Mouse (Mus musculus) hindbrain, embryonic 14.5 days (tissue): Measurements from ENCODE around the gene Thoc6. TPM values are rescaled to one million over a fixed set of nuclear protein-coding genes. Genes with fewer than 3 reads are reported as not detected.

Experiments
- ATAC-seq: fragments of 200-750 bp; cut with Nextera tagmentation; 2 replicates; pipeline ENCODE4 v1.8.0; 2017; ENCODE audit warnings: moderate number of reproducible peaks, mild to moderate bottlenecking, moderate TSS enrichment, moderate library complexity; ENCODE audit not compliant: low FRiP score
- DNase-seq: peaks from one replicate; pipeline ENCODE4 v3.0.0-alpha.2; 2015; ENCODE audit warnings: low spot score
- H3K27ac ChIP-seq: fragments of 300-500 bp; sonication (generic); 2 replicates; pipeline ENCODE4 v1.5.1; 2014; ENCODE audit warnings: mild to moderate bottlenecking, moderate library complexity
- H3K27me3 ChIP-seq: fragments of 300-500 bp; sonication (generic); 2 replicates; pipeline ENCODE4 v1.6.1; 2014; ENCODE audit warnings: mild to moderate bottlenecking, low read length, mixed read lengths; ENCODE audit not compliant: control insufficient read depth, insufficient read depth
- H3K36me3 ChIP-seq: fragments of 300-500 bp; sonication (generic); replicated peaks from 2 replicates; pipeline ENCODE4 v1.6.1; 2014; ENCODE audit not compliant: control insufficient read depth, insufficient read depth
- H3K4me1 ChIP-seq: fragments of 300-500 bp; sonication (generic); replicated peaks from 2 replicates; pipeline ENCODE4 v1.6.1; 2014; ENCODE audit warnings: antibody characterized with exemption, low read length, mixed read lengths; ENCODE audit not compliant: control insufficient read depth, insufficient read depth
- H3K4me2 ChIP-seq: fragments of 300-500 bp; sonication (generic); replicated peaks from 2 replicates; pipeline ENCODE4 v1.6.1; 2014; ENCODE audit warnings: mild to moderate bottlenecking, moderate library complexity
- H3K4me3 ChIP-seq: fragments of 300-500 bp; sonication (generic); replicated peaks from 2 replicates; pipeline ENCODE4 v1.5.1; 2014; ENCODE audit warnings: mild to moderate bottlenecking, low read length
- H3K9ac ChIP-seq: fragments of 300-500 bp; sonication (generic); 2 replicates; pipeline ENCODE4 v1.6.1; 2014
- H3K9me3 ChIP-seq: fragments of 300-500 bp; sonication (generic); 2 replicates; pipeline ENCODE4 v1.6.1; 2016; ENCODE audit warnings: low read length; ENCODE audit not compliant: control insufficient read depth
- WGBS: fragments of 180-500 bp; shearing (Covaris S2); extraction: QIAGEN DNeasy Blood & Tissue Kit; methylation state at CpG from one replicate; pipeline ENCODE4 v1.1.7; 2014; 5-methylcytosine and 5-hydroxymethylcytosine counted together
- polyA plus RNA-seq: library from polyadenylated mRNA; unstranded; fragments of >200 nt; fragmentation: Nextera tagmentation; extraction: Ambion mirVana; gene quantifications from 2 replicates; pipeline ENCODE4 v1.2.1, GENCODE M21; 2014

Gene Thoc6
- polyA plus RNA-seq, 1 experiment from 2014 or later = 40.0 TPM

- peaks cover 42% of the 10 kb centered on the region for H3K27me3 ChIP-seq
- H3K27ac ChIP-seq = no peak overlapping the region; the same call in 1 of the 2 replicates
- ATAC-seq (peak; percentile 97), DNase-seq (peak; percentile 84)
- H3K36me3 ChIP-seq = no peaks in the 10 kb centered on the region
- no peaks in the 10 kb centered on the region for H3K9me3 ChIP-seq
- WGBS = 1% methylated on average over 28 of the region's 28 CpGs
- peak overlapping the region; percentile 83 for H3K4me3 ChIP-seq
- peak overlapping the region; percentile 97 for H3K4me2 ChIP-seq
- H3K9ac ChIP-seq = peak overlapping the region; percentile 67
- H3K4me1 ChIP-seq = no peaks in the 10 kb centered on the region; the same call in 1 of the 2 replicates
These were observed 26.4 kb upstream of the Thoc6 start for GRCm38 (mm10) chr17:23700079-23700478.

DNA sequence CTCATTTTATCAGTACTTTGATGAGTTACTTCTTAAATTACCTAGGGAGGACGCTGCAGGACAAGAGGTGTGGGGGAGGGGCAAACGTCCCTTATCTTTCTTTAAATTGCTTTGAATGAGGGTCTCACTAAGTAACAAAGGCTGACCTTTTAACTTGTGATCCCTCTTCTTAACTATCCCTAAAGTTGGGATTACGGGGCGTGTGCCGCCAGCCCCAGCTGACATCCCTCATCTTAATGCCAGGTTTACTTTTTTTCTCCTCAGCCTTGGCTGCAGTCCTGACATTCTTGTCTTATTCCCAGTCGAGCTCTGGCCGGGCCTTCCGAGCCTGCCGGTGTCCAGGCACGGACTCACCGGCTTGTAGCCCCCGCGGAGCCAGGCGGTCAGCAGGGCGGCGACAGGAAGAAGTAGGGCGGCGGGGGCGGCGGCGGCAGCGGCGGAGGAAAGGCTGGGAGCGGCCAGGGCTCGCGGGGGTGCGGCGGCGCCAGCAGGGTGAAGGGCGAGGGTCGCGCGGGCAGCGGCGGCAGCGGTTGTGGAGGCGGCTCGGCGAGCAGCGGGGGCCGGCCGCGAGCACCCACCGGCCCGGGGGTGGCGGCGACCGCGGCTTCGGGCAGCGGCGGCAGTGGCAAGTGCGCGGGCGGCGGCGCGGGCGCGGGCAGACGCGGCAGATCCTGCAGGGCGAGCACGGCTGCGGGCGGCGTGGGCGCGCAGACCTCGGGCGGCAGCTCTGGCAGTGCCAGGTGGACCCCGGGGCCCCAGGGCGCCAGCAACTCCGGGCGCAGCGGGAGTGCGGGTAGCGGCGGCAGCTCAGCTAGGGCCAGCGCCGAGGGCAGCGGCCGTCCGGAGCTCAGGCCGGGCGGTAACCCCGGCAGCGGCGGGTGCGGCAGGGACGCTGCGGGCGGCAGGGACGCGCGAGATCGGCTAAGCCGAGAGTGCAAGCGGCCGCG, 25.7 kb upstream of the Thoc6 start:
- under 1% methylated on average over 88 of the region's 101 CpGs for WGBS
- Histone ChIP-seq H3K27ac (peak overlapping the region; percentile 32; the same call in 1 of the 2 replicates), H3K9me3 (no peaks in the 10 kb centered on the region), H3K9ac (peak overlapping the region; percentile 67), H3K4me3 (peak overlapping the region; percentile 83), H3K4me1 (no peaks in the 10 kb centered on the region; the same call in 1 of the 2 replicates), H3K4me2 (peak overlapping the region; percentile 97), H3K27me3 (peaks cover 42% of the 10 kb centered on the region), H3K36me3 (no peaks in the 10 kb centered on the region)
- DNase-seq (no peak), ATAC-seq (peak; percentile 56)

- H3K9me3 ChIP-seq = no peaks in the 10 kb centered on the region
- no peak overlapping the region for H3K9ac ChIP-seq
- DNase-seq (no peak), ATAC-seq (no peak)
- H3K36me3 ChIP-seq = no peaks in the 10 kb centered on the region
- H3K27ac ChIP-seq = no peak overlapping the region
- WGBS = 17% methylated on average over 3 of the region's 3 CpGs
- H3K4me2 ChIP-seq = no peak overlapping the region
- H3K4me3 ChIP-seq = no peak overlapping the region
- no peaks in the 10 kb centered on the region; the same call in 1 of the 2 replicates for H3K4me1 ChIP-seq
- peaks cover 23% of the 10 kb centered on the region for H3K27me3 ChIP-seq
These were observed 22.1 kb upstream of the Thoc6 start for GRCm38 (mm10) chr17:23695801-23696200.

GRCm38 (mm10) chr17:23694491-23694890, 20.8 kb upstream of the Thoc6 start:
- Histone ChIP-seq H3K4me2 (no peak overlapping the region), H3K36me3 (no peaks in the 10 kb centered on the region), H3K4me3 (no peak overlapping the region), H3K27me3 (peaks cover 23% of the 10 kb centered on the region), H3K9me3 (no peaks in the 10 kb centered on the region), H3K4me1 (no peaks in the 10 kb centered on the region; the same call in 1 of the 2 replicates), H3K27ac (no peak overlapping the region), H3K9ac (no peak overlapping the region)
- no peak for ATAC-seq
- 83% methylated on average over 1 of the region's 1 CpGs for WGBS
- DNase-seq = no peak

- Histone ChIP-seq H3K27ac (no peak within 1 kb of the TSS), H3K9ac (no peak within 1 kb of the TSS), H3K4me1 (no peaks in the 10 kb centered on the region; the same call in 1 of the 2 replicates), H3K4me3 (no peak within 1 kb of the TSS), H3K36me3 (no peaks in the 10 kb centered on the region), H3K9me3 (no peaks in the 10 kb centered on the region), H3K27me3 (peaks cover 55% of the 10 kb centered on the region), H3K4me2 (peak within 1 kb of the TSS; percentile 6; the same call in 1 of the 2 replicates)
- ATAC-seq (peak; percentile 53; the same call in 1 of the 2 replicates), DNase-seq (no peak)
- 8% methylated on average over 15 of the region's 15 CpGs for WGBS
These were observed 10.4 kb upstream of the Thoc6 start, which contains the start of gene Cldn9 for GRCm38 (mm10) chr17:23683856-23684672. Gene Cldn9, minus strand, starts transcription at chr17:23684026.

DNA sequence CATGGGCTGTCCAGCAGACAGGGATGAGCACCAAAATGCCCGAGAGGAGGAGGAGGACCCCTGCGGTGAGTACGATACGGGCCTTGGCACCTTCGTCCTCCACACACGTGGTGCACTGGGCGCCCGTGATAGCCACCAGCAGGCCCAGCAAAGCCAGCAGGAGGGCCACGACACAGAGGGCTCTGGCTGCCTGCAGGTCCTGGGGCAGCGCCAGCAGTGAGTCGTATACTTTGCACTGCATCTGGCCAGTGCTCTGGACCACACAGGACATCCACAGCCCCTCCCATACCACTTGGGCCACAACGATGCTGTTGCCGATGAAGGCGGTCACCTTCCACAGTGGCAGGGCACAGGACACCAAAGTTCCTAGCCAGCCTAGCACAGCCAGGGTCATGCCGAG, 9.5 kb upstream of the Thoc6 start:
- Histone ChIP-seq H3K9me3 (no peaks in the 10 kb centered on the region), H3K4me3 (no peak overlapping the region), H3K4me2 (peak overlapping the region; percentile 6; the same call in 1 of the 2 replicates), H3K27me3 (peaks cover 63% of the 10 kb centered on the region), H3K4me1 (no peaks in the 10 kb centered on the region; the same call in 1 of the 2 replicates), H3K36me3 (no peaks in the 10 kb centered on the region), H3K27ac (no peak overlapping the region), H3K9ac (no peak overlapping the region)
- ATAC-seq (0 out of 2 replicates have a peak, but pooled peaks have one; percentile 19), DNase-seq (no peak)
- WGBS = 23% methylated on average over 15 of the region's 15 CpGs

GRCm38 (mm10) chr17:23682530-23682929, 8.8 kb upstream of the Thoc6 start:
- Histone ChIP-seq H3K9ac (no peak overlapping the region), H3K4me2 (no peak overlapping the region), H3K27ac (no peak overlapping the region), H3K9me3 (no peaks in the 10 kb centered on the region), H3K4me3 (no peak overlapping the region), H3K36me3 (no peaks in the 10 kb centered on the region), H3K27me3 (peaks cover 70% of the 10 kb centered on the region), H3K4me1 (no peaks in the 10 kb centered on the region; the same call in 1 of the 2 replicates)
- ATAC-seq (no peak), DNase-seq (no peak)
- 68% methylated on average over 3 of the region's 3 CpGs for WGBS

- Histone ChIP-seq H3K27me3 (peaks cover 72% of the 10 kb centered on the region), H3K27ac (no peak overlapping the region), H3K9me3 (no peaks in the 10 kb centered on the region), H3K9ac (no peak overlapping the region), H3K4me3 (no peak overlapping the region), H3K4me1 (no peaks in the 10 kb centered on the region; the same call in 1 of the 2 replicates), H3K36me3 (no peaks in the 10 kb centered on the region), H3K4me2 (no peak overlapping the region)
- no peak for DNase-seq
- no peak for ATAC-seq
- 66% methylated on average over 4 of the region's 4 CpGs for WGBS
These were observed 8.4 kb upstream of the Thoc6 start for GRCm38 (mm10) chr17:23682092-23682491.

DNA sequence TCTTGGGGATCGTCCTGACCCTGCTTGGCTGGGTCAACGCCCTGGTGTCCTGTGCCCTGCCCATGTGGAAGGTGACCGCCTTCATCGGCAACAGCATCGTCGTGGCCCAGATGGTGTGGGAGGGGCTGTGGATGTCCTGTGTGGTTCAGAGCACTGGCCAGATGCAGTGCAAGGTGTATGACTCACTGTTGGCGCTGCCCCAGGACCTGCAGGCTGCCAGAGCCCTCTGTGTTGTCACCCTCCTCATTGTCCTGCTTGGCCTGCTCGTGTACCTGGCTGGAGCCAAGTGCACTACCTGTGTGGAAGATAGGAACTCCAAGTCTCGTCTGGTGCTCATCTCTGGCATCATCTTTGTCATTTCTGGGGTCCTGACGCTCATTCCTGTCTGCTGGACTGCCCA, 7.4 kb upstream of the Thoc6 start:
- H3K4me1 ChIP-seq = peaks cover 8% of the 10 kb centered on the region
- H3K27me3 ChIP-seq = peaks cover 80% of the 10 kb centered on the region
- no peaks in the 10 kb centered on the region for H3K9me3 ChIP-seq
- WGBS = 79% methylated on average over 10 of the region's 10 CpGs
- H3K4me2 ChIP-seq = no peak overlapping the region
- no peak overlapping the region for H3K27ac ChIP-seq
- no peaks in the 10 kb centered on the region for H3K36me3 ChIP-seq
- no peak overlapping the region for H3K9ac ChIP-seq
- ATAC-seq (no peak), DNase-seq (no peak)
- H3K4me3 ChIP-seq = no peak overlapping the region
